Mouse (Mus musculus): ENCODE data around the gene Hipk3. TPM values are rescaled to one million over a fixed set of nuclear protein-coding genes. Genes with fewer than 3 reads are reported as not detected.

The Hipk3 gene
- 4.4 and 4.9 TPM in 2 replicates for polyA plus RNA-seq (2015; fragmentation: Nextera tagmentation; extraction: Ambion mirVana)

DNA sequence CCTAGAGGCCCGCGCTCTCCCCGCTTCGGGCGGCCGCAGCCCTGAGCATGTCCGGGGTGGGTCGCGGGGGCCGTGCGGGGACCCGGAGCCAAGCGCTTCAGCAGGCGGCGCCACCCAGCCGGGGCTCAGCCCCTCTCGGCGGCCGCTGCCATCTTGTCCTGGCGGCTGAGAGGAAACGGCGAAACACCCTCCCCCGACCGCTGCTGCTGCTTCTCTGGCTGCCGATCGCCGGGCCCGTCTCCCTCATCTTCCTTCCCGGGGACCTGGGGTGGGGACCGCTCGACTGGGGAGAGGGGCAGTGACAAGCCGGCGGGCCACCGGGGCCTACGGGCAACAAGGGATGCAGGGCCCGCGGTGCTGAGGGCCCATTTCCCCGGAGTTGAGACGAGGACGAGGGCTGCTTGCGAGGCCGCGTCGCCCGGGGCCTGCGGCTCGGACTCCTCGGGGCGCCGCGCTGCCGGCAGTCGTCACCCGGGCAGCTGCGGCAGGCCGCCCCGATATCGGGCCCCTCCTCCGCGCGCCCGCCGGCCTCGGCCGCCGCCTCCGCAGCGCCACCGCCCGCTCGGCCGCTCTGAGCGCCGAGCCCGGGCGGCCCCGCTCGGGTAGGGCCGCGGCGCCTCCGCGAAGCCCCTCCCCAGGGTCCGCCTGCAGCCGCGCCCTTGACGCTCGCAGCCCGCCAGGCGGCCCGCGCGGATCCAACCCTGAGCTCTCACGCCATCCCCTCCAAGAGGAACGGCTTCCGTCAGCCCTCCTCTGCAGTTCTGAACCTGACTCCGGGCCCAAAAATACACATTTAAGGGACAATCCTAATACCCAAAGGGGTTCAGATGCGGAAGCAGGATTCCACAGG lies at the start of gene Hipk3:
Gene Hipk3 (minus strand): TSS at position 496 of the 850 bp plus-strand sequence.
- H3K36me3 ChIP-seq (ENCODE audit: poor library complexity, severe bottlenecking): no peaks in the 10 kb centered on the region
- peak within 1 kb of the TSS; percentile 99 for H3K27ac ChIP-seq
- peak within 1 kb of the TSS; percentile 81 for H3K4me2 ChIP-seq
- ATAC-seq: peak; percentile 95
- peak within 1 kb of the TSS; percentile 98 for H3K9ac ChIP-seq
- H3K27me3 ChIP-seq: 0 out of 2 replicates have a peak, but pooled peaks cover 5% of the 10 kb centered on the region
- H3K4me1 ChIP-seq: peaks cover 9% of the 10 kb centered on the region
- under 1% methylated on average over 64 of the region's 98 CpGs for WGBS
- no peaks in the 10 kb centered on the region for H3K9me3 ChIP-seq (replicated peaks)
- peak within 1 kb of the TSS; percentile 89 for H3K4me3 ChIP-seq

DNA sequence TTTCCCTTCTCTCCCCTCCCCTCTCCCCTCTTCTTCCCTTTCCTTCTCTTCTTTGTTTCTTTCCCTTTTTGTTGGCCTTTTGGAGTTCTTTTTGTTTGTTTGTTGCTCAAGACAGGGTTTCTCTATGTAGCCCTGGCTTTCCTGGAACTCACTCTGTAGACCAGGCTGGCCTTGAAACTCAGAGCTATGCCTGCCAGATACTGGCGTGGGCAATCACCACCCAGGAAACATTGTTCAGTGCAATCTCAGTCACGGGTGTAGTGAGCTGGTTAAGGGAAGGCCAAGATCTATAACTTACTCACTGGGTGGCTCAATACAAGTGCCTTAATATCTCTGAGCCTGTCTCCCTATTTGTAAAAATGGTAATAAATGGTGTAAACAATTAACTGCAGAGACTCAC lies 46.0 kb upstream of the Hipk3 start:
- Histone ChIP-seq H3K27ac (no peak overlapping the region), H3K4me2 (no peak overlapping the region), H3K4me1 (no peaks in the 10 kb centered on the region), H3K4me3 (no peak overlapping the region), H3K9me3 (replicated peaks) (no peaks in the 10 kb centered on the region), H3K9ac (no peak overlapping the region), H3K36me3 (ENCODE audit: poor library complexity, severe bottlenecking) (no peaks in the 10 kb centered on the region), H3K27me3 (no peaks in the 10 kb centered on the region)
- ATAC-seq: no peak
- 64% methylated on average over 2 of the region's 2 CpGs for WGBS

DNA sequence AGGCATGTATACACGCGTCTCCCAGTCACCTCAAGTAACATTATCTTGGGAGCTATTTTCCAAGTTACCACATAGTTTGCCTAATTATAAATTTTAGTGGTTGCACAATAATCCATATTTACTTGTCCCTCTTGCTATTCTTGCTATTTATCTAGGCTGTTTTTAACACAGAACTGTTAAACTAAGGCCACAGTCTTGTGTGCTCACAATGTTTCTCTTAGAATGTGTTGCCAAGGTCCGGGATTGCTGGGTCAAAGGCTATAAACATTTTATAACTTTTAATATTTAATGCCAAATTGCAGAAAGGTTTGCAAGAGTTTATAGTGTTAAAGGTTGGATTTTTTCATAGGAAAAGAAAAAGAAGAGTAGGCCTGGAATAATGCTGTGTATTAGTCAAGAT lies 40.5 kb upstream of the Hipk3 start:
- no peak overlapping the region for H3K9ac ChIP-seq
- no peak overlapping the region for H3K4me2 ChIP-seq
- H3K4me3 ChIP-seq: no peak overlapping the region
- no peaks in the 10 kb centered on the region for H3K4me1 ChIP-seq
- no peaks in the 10 kb centered on the region for H3K36me3 ChIP-seq (ENCODE audit: poor library complexity, severe bottlenecking)
- H3K27me3 ChIP-seq: no peaks in the 10 kb centered on the region
- WGBS: 94% methylated on average over 3 of the region's 3 CpGs
- no peak for ATAC-seq
- H3K9me3 ChIP-seq (replicated peaks): no peaks in the 10 kb centered on the region
- no peak overlapping the region for H3K27ac ChIP-seq

DNA sequence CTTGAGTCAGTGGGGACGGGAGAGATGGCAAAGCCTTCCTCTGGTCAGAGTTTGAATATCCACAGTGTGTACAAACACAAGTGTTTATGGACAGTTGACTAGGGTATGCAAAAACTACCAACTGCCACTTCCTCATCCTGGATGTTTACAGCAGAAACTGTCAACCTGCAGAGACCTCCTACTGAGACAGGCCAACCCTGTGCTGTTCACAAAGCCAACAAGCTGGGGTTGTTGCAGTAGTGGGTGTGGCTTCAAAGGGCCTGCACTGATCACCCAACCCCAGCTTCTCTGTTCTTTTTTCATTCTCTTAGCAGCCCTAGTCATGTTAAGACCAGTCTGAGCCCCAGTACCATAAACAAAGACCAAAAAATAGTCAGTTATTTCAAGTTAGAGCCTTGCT lies 38.3 kb upstream of the Hipk3 start:
- ATAC-seq: no peak
- Histone ChIP-seq H3K4me2 (no peak overlapping the region), H3K4me1 (no peaks in the 10 kb centered on the region), H3K9me3 (replicated peaks) (no peaks in the 10 kb centered on the region), H3K36me3 (ENCODE audit: poor library complexity, severe bottlenecking) (no peaks in the 10 kb centered on the region), H3K9ac (no peak overlapping the region), H3K27me3 (no peaks in the 10 kb centered on the region), H3K27ac (no peak overlapping the region), H3K4me3 (no peak overlapping the region)
- 77% methylated on average over 1 of the region's 1 CpGs for WGBS

DNA sequence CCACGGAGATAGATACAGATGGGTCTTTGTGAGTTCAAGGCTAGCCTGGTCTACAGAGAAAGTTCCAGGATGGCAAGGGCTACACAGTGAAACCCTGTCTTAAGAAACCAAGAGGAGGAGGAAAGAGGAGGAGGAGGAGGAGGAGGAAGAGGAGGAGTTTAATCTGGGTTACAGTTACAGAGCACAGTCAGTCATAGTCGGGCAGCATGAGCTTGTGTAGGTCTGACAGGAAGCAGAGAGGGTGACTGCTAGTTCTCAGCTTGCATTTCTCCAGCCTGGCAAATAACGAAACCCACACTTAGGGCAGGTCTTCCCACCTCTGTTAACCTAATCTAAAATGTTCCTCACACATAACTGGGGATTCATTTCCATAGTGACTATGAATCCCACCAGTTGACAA lies 32.3 kb upstream of the Hipk3 start:
- Histone ChIP-seq H3K4me2 (no peak overlapping the region), H3K36me3 (ENCODE audit: poor library complexity, severe bottlenecking) (no peaks in the 10 kb centered on the region), H3K9me3 (replicated peaks) (no peaks in the 10 kb centered on the region), H3K27me3 (no peaks in the 10 kb centered on the region), H3K27ac (no peak overlapping the region), H3K4me1 (no peaks in the 10 kb centered on the region), H3K9ac (no peak overlapping the region), H3K4me3 (no peak overlapping the region)
- ATAC-seq: no peak
- 83% methylated on average over 3 of the region's 3 CpGs for WGBS

DNA sequence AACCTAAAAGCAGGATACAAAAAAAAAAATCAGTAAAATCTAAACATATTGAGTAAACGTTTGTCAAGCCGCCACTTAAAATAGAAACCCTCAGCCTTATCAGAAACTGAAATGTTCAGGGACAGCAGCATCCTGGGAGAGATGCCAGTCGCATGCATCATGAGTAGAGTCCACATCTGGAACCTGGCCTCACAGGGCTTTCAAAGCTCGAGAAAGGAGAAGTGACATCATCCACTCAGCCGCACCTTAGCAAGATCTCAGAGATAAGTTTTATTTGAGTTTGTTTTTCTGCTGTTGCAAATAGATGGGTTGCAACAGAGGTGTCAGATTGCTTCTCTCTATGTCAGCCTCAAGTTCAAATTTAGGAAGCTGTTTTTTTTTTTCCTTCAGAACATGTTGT lies 31.3 kb upstream of the Hipk3 start:
- no peak overlapping the region for H3K4me2 ChIP-seq
- no peaks in the 10 kb centered on the region for H3K36me3 ChIP-seq (ENCODE audit: poor library complexity, severe bottlenecking)
- no peaks in the 10 kb centered on the region for H3K9me3 ChIP-seq (replicated peaks)
- H3K27ac ChIP-seq: no peak overlapping the region
- H3K4me3 ChIP-seq: no peak overlapping the region
- 80% methylated on average over 5 of the region's 5 CpGs for WGBS
- H3K9ac ChIP-seq: no peak overlapping the region
- no peaks in the 10 kb centered on the region for H3K4me1 ChIP-seq
- no peaks in the 10 kb centered on the region for H3K27me3 ChIP-seq
- no peak for ATAC-seq

DNA sequence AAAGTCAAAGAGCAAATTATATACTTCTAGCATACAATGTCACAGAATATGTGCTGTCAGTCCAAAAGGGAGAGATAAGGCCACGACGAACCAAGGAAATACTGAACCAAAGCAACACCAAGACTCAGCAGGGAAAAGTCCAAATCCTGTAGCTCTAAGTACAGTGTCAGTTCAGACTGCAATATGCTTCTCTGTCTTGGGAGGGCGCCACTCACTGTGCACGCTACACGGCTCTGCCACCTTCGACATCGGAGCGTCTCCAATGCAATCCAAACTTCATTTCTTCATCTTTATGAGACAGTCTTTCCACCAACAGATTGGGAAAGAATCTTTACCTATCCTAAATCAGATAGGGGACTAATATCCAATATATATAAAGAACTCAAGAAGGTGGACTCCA lies 17.4 kb upstream of the Hipk3 start:
- Histone ChIP-seq H3K27ac (no peak overlapping the region), H3K27me3 (no peaks in the 10 kb centered on the region), H3K4me1 (no peaks in the 10 kb centered on the region), H3K9ac (no peak overlapping the region), H3K36me3 (ENCODE audit: poor library complexity, severe bottlenecking) (no peaks in the 10 kb centered on the region), H3K4me2 (no peak overlapping the region), H3K4me3 (no peak overlapping the region), H3K9me3 (replicated peaks) (no peaks in the 10 kb centered on the region)
- no peak for ATAC-seq
- WGBS: 83% methylated on average over 8 of the region's 8 CpGs

DNA sequence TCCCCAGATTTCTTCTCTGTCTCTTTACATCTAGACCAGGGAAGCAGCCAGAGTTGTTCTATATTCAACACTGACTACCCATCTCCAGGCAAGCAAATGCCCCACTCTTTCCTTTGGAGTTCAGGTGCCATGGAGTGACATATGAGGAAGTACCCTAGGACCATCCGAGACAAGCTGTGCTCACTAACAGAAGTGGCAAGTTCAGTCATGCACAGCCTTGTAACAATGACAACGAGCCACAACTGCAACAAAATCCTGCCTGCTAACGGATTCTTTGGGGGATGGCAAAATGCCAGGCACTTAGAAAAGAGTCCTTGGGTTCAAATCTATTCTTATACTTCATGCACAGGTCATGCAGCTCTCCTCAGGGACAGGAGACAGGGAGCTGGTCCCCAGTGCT lies 8.1 kb upstream of the Hipk3 start:
- no peak overlapping the region for H3K4me3 ChIP-seq
- WGBS: 43% methylated on average over 3 of the region's 3 CpGs
- H3K9ac ChIP-seq: no peak overlapping the region
- no peaks in the 10 kb centered on the region for H3K9me3 ChIP-seq (replicated peaks)
- no peak overlapping the region for H3K4me2 ChIP-seq
- H3K4me1 ChIP-seq: no peaks in the 10 kb centered on the region
- no peak overlapping the region for H3K27ac ChIP-seq
- H3K27me3 ChIP-seq: no peaks in the 10 kb centered on the region
- no peaks in the 10 kb centered on the region for H3K36me3 ChIP-seq (ENCODE audit: poor library complexity, severe bottlenecking)
- no peak for ATAC-seq

DNA sequence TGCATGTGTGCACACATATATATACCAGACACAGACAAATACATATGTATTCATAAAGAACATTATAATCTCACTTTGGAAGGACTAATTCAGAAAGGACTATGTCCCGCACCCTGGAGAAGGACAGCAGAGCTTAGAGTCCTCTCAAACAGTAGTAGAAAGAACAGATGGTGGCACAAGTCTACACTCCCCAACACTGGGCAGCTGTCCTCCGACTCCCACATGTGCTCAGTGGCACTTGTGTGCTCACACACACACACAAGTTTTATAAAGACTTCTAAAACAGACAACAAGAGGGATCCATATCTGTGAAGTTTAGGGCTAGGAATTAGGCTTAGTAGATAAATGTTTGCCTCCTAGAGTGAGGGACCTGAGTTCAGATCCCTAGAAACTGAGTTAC lies 6.8 kb upstream of the Hipk3 start:
- Histone ChIP-seq H3K27me3 (0 out of 2 replicates have a peak, but pooled peaks cover 5% of the 10 kb centered on the region), H3K27ac (no peak overlapping the region), H3K4me3 (no peak overlapping the region), H3K4me1 (no peaks in the 10 kb centered on the region), H3K36me3 (ENCODE audit: poor library complexity, severe bottlenecking) (no peaks in the 10 kb centered on the region), H3K4me2 (no peak overlapping the region), H3K9me3 (replicated peaks) (no peaks in the 10 kb centered on the region), H3K9ac (no peak overlapping the region)
- 88% methylated on average over 2 of the region's 2 CpGs for WGBS
- ATAC-seq: no peak

DNA sequence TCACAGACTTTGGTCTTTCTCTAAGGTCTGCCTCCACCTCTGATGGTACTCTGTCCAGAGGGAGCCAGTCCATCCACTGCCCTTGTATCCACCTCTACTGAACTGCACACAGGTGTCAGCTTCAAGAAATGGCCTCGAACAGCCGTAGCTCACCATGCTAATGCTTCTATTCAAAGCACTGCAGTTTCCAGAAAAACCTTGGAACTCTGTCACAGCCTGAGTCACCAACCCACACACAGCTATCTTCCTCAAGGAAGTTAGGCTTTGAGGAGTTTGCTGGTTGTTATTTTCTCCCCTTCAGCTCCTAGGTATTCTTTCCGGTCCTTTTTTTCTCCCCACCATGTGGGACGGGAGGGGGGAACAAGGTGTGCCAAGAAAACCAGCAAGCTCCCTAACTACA lies 3.5 kb upstream of the Hipk3 start:
- H3K27ac ChIP-seq: no peak overlapping the region
- no peaks in the 10 kb centered on the region for H3K36me3 ChIP-seq (ENCODE audit: poor library complexity, severe bottlenecking)
- no peak overlapping the region for H3K9ac ChIP-seq
- no peak overlapping the region for H3K4me3 ChIP-seq
- H3K9me3 ChIP-seq (replicated peaks): no peaks in the 10 kb centered on the region
- H3K27me3 ChIP-seq: 0 out of 2 replicates have a peak, but pooled peaks cover 5% of the 10 kb centered on the region
- H3K4me1 ChIP-seq: peaks cover 7% of the 10 kb centered on the region
- H3K4me2 ChIP-seq: no peak overlapping the region
- ATAC-seq: no peak
- 64% methylated on average over 4 of the region's 4 CpGs for WGBS

DNA sequence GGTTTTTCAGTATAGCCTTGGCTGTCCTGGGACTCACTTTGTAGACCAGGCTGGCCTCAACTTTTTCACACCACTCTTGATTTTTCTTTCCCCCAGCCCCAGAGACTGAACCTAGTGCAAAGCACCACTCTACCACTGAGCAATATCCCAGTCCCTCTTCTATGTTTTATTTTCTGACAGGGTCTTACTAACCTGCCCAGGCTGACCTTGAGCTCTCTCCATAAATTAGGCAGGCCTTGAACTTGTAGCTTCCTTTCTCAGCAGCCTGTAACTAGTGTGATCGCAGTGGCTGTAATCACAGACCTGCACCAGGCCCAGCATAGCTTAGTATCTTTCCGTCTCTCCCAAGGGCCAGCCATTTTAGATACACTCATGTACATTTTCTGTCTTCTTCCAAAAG lies 3.0 kb upstream of the Hipk3 start:
- no peaks in the 10 kb centered on the region for H3K36me3 ChIP-seq (ENCODE audit: poor library complexity, severe bottlenecking)
- 0 out of 2 replicates have a peak, but pooled peaks cover 5% of the 10 kb centered on the region for H3K27me3 ChIP-seq
- no peaks in the 10 kb centered on the region for H3K9me3 ChIP-seq (replicated peaks)
- H3K9ac ChIP-seq: no peak overlapping the region
- H3K4me2 ChIP-seq: no peak overlapping the region
- peaks cover 9% of the 10 kb centered on the region for H3K4me1 ChIP-seq
- WGBS: 96% methylated on average over 2 of the region's 2 CpGs
- no peak overlapping the region for H3K4me3 ChIP-seq
- no peak overlapping the region for H3K27ac ChIP-seq
- ATAC-seq: no peak

DNA sequence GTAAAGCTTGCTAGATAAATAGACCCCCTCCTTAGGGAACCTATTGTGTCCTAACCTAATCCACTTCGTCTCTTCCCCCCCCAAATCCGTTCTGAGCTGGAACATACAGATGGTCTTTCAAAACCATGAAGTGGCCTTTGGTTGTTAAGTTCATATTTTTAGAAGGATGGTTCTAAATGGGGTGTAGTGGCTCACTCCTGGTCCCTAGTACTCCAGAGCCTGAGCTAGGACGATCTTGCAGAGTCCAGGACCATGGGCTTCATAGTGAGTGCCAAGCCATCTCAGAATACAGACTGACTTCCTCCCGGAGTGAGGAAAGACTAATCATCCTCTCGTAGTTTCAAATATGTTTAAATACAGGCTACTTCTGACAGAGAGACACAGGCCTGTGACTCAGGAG lies 2.0 kb upstream of the Hipk3 start:
- no peak overlapping the region for H3K9ac ChIP-seq
- H3K4me1 ChIP-seq: peaks cover 9% of the 10 kb centered on the region
- no peaks in the 10 kb centered on the region for H3K9me3 ChIP-seq (replicated peaks)
- H3K4me3 ChIP-seq: no peak overlapping the region
- WGBS: 39% methylated on average over 5 of the region's 5 CpGs
- ATAC-seq: no peak
- no peak overlapping the region for H3K4me2 ChIP-seq
- H3K27ac ChIP-seq: no peak overlapping the region
- no peaks in the 10 kb centered on the region for H3K36me3 ChIP-seq (ENCODE audit: poor library complexity, severe bottlenecking)
- 0 out of 2 replicates have a peak, but pooled peaks cover 5% of the 10 kb centered on the region for H3K27me3 ChIP-seq

DNA sequence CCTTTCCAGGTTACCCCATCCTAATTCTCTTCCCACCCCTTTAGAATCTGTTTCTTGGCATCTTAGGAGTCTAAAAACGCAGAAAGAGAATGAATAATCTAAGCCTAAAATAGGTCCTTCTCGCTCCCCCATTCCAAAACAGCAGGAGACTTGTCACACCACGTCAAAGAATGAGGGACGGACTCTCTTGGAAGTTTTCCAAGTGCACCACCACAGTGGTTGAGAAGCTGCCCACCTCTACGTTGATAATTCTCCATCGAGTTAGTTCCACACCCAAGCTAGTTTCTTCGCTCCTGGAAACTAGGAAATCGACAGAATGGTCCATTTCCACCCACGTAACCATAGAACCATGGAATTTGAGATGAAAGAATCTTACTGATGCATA lies 547 bp upstream of the Hipk3 start:
- Histone ChIP-seq H3K27me3 (0 out of 2 replicates have a peak, but pooled peaks cover 5% of the 10 kb centered on the region), H3K4me1 (peaks cover 9% of the 10 kb centered on the region), H3K4me2 (peak overlapping the region; percentile 81), H3K9me3 (replicated peaks) (no peaks in the 10 kb centered on the region), H3K27ac (peak overlapping the region; percentile 99), H3K36me3 (ENCODE audit: poor library complexity, severe bottlenecking) (no peaks in the 10 kb centered on the region), H3K4me3 (peak overlapping the region; percentile 89), H3K9ac (peak overlapping the region; percentile 98)
- 14% methylated on average over 9 of the region's 9 CpGs for WGBS
- ATAC-seq: no peak
